Mouse (Mus musculus): ENCODE measurements around the gene Epb41l2.

DNA sequence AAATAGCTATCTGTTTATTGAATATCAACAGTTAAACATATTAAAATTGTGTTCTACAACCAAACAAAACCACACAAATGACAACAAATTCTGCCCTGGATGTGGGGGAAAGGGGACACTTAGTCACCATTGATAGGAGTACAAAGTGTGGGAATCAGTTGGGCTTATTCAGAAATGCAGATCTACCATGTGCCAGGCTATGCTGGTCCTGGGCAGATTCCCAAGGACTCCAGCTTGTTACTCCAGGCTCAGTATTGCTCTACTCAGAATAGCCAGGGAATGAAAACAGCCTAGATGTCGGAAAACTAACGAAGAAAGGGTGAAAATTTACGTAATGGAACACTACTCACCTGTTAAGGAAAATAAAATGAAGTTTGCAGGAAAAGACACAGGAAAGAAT, 5.7 kb upstream of the Epb41l2 start:
- TF ChIP-seq CTCF (IDR thresholded peaks at IDR 0.05; ENCODE audit: borderline replicate concordance, control insufficient read depth, extremely low read depth, insufficient read depth, low read length, poor library complexity) (no peak), POLR2A (IDR thresholded peaks at IDR 0.05; ENCODE audit: control insufficient read depth, extremely low read depth, insufficient read depth, low read length, poor library complexity) (no peak)
